Mouse (Mus musculus) left cerebral cortex, adult 11 months (tissue): ENCODE results near the gene Prf1.

Experiments
- DNase-seq: peaks from one replicate; pipeline ENCODE4 v3.0.0; 2022; ENCODE audit warnings: low spot score

Prf1 gene

DNA sequence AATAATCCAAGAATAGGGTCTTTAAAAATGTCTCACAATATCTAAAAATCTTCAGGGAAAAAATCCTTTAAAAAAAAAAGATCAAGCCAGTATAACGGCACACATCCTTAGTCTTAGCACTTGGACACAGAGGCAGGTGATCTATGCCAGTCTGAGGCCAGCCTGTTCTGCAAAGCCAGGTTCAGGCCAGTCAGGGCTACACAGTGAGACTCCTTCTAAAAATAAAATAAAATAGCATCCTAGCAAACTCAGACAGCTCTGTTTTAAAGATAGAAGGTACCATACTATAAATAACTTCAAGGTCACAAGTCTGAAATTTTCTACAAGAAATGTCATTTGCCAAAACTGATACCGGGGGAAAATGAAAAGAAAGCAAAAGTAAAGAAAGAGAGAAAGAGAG lies 7.6 kb upstream of the Prf1 start:
- DNase-seq: no peak

DNA sequence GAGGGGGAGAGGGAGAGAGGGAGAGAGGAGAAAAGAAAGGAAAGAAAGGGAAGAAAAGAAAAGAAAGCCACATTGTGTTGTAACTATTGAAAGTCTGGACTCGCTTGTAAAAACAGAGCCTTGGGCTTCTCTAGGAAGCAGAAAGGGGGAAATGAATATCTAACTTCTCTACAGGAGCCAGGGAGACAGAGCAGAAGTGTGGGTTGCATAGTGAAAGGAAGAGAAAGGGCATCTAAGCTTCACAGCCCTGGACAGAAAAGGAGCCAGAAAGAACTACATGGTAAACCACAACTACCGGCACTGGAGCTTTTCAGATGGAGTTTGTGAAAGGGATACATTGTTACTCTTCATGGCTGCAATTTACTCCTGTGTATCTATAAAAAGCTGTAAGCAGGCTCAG lies 7.2 kb upstream of the Prf1 start:
- DNase-seq: no peak

DNA sequence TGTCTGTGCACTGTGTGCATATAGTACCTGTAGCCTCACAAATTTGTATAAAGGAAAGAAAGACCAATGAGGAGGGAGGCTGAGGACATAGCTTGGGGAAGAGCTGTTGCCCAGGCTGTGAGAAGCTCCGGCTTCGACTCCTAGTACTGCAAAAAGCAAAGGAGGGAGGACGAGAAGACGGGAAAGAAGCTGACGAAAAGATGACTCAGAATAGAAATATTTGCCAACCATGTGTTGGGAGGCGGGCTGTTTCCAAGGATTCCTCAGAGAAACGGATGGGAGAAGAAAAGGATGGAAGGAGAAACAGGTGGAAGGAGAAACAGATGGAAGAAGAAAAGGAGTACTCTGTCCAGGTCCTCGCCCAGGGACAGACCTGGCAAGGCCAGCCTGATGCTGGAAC lies 3.4 kb upstream of the Prf1 start:
- DNase-seq: no peak

DNA sequence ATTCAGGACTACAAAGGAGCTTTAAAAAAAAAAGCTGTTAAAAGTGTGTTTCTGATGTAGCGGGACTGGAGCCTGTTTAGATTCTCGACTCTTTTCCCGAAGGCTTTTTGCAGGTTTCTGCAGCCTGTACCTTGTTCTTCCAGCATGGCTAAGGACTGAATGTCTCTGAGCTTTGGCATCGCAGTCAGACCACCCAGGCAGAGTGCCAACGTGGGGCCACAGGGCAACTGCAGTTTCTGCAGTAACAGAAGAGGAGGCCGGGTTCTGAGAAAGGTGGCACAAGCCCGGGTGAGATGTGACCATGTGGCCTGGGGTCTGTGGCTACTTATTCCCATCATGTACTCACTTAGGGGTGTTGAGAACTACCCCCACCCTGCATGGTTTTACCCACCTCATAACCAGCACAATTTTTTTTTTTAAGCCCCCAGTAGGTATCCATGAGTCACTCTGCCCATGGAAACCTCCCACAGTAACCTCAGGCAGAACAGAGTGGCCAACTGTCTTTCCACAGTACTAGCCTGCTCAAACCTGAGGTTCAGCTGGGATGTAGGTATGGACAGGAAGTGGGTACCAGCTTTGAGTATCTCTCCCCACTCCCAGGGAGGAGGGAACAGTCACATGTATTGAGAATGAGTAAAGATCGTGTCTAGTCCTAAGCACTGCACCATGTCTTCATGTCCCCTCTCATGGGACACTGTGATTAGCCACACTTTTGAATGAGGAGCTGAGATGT lies 754 bp upstream of the Prf1 start:
- no peak for DNase-seq

DNA sequence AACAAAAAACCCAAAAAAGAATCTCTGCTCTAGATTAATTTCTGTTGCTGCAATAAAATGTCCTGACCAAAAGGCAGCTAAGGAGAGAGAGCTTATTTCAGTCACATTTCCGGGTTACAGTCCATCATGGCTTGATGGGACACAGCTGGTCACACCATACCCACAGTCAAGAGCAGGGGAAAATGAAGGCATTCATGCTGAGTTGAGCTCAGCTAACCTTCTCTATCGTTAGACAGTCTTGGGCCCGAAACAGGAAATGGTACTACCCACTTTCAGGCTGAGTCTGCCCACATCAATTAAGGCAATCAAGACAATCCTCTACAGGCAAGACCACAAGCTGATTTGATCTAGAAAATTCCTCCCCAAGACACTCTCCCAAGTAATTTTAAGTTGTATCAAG lies 3.4 kb downstream of the Prf1 start:
- DNase-seq: no peak

DNA sequence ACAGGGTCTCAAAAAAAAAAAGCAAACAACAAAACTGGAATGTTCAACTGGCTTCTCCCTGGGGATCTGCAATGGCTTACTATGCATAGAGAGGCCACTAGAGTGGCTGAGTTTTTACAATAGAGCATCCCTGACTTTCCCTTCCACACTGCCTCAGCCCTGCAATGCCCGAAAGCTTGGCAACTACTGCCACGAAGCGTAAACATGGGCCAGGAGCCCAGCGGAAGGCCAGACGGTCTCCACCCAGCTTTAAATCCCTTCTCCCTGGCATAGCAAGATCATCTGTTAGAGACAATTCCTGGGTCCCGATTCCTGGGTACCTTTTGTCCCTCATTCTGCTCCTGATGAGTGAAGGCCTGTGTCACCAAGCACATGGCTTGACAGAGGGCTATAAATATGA lies 6.4 kb downstream of the Prf1 start:
- no peak for DNase-seq

DNA sequence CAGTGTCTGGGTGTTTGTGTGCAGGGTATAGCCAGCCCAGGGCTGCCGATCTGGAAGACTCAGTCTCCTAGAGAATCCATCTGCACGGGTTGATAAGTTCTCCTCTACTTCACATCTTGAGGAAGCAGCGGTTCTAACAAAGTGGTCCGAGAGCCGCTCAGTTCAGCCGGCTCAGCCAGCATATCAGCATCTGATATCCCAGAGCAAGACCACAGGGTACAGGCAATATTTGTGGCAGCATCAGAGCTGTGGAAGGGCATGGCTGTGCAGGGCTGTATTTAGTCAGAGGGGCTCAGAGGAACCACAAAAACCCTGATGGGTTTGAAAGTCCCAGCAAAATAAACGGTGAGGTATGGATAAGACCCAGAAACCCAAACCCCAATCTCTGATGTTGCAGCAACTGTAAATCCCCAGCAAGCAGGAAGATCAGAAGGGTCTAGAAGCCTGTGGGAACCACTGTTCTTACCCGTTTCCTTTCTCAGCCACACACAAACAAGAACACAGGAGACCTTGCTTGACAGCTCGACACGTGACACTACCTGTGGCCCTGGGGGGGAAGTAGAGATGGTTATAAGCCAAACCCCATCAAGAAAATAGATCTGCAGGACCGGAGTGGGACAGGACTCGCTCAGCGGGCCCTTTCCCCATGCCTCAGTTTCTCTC lies 8.4 kb downstream of the Prf1 start:
- no peak for DNase-seq

DNA sequence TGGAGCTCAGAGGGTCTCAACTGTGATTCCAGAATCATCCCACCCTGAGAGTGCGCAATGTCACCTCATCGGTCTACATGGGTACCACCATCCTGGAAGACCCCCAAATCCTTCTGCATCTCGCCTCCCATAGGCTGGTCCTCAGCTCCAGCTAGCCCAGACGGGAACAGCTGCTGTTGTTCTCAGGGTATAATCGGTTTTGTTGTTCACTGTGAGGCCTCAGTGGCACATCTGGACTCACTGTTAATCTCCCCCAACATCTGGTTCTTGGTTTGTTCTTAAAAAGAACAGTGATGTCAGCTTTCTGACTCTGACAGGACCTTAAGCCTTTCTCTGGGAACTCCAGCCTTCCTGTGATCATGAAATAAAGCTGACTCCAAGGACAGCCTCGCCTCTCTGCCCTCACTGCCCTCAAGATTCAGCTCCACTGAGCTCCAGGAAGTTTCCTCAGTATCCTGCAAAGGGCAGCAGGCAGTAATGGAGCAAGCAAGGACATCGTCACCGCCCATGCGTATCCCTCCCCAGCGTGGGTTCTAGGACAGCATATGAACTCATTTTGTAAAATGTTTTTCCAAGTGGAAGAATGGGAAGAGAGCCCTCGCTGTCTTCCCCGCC lies 11.2 kb downstream of the Prf1 start:
- DNase-seq: no peak

DNA sequence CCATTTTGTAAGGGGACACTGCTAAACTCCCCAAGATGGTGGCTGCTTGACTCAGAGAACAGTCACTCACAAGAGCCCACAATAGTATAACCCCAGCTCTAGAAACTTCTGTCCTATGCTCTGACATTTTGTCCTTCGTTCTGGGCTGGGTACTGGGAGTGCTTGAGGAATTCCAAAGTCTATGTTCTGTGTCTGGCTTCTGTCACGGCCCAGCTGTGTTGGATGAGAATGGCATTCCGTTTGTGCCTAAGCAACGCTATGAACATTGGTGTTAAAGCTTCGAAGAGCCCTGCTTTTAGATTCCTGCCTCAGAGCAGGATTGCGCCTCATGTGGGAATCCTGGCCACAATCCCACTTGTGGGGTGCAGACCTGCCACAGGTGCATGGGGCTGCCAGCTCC lies 14.5 kb downstream of the Prf1 start:
- DNase-seq: no peak

DNA sequence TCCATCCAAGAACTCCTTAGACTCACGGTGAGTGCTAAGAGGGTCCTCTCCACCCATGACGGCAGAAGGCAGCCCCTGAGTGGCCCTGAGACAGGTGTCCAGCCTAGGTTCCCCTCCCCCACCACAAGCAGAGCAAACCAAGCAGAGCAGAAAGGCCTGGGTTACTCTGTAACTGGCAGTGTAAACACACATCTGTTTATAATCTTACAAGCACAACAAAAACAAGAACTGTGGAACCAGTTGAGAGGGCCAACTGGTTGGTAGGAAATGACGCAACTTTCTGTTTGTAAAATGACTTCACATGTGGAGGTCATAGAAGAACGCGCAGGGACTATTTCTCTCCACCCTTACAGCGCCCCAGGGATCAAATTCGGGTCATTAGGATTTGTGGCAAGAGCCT lies 15.1 kb downstream of the Prf1 start:
- DNase-seq: no peak

DNA sequence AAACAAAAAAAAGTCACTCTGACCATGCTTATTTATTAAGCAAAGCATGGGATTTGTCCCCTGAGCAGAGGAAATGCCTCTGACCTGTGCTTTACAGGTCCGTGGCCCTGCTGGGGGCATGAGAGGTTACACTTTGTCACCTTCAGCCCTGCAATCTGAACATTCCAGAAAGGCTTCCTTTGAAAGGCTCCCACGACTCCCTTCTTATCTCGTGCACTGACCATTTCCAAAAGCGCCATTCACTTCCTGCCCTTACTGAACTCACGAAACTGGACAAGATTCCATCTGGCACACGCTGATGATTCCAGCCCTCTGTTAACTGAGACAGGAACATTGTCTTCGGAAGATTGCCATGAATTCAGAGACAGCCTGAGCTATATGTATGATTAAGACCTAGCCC lies 16.1 kb downstream of the Prf1 start:
- DNase-seq: no peak

DNA sequence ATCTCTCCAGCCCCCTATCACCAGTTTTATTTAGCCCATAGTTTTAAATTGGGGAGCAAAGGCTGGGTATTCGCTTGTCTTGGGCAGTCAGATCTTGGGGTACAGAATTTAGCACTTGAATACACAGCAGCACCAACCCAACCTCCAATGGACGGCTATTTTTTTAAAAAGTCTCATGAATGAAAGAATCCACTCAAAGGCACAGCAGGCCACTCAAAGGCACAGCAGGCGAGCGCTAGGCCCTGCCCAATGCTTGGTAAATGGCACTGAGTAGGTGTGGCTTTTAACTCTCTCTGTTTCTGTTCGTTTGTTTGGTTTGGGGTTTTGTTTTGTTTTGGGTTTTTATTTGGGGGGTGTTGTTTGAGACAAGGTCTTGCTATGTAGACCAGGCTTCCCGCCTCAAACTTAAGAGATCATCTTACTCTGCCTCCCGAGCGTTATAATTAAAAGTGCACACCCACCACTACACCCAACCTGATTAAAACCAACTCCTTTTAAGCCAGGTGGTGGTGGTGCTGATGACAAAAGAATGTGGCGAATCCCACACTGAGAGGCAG lies 17.8 kb downstream of the Prf1 start:
- no peak for DNase-seq

DNA sequence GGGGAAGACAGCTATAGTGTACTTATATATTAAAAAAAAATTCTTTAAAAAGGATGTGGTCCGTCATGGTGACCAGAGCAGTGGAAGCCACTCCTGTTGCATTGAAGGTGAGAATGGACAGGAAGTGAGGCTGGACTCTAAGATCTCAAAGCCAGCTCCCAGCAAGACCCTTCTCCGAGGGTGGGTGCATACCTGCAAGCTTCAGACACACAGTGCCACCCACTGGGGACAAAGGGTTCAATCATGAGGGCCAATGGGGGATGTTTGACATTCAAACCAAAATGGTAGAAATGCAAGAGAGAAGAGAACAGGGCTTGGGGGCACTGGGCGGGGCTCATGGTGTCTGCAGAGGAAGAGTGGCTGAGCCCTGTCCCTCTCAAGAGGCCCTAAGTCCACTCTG lies 20.9 kb downstream of the Prf1 start:
- DNase-seq: no peak

DNA sequence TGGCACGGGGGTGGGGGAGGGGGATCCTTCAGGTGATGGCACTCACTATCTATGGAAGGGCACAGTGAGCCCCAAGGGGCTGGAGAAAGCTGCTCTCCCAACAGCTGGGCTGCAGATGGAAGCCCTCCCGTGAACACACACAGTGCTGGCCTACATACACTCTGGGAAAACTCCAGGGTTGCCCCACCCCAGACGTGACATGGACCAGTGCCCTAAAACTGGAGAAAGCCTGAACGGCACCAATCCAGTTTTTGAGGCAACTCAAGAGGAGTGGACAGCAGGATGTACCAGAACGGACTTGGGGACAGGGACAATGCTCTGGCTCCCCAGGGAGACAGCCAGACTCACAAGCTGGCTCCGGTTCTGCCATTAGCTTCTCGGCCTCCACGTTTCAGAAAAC lies 27.1 kb downstream of the Prf1 start:
- DNase-seq: no peak

DNA sequence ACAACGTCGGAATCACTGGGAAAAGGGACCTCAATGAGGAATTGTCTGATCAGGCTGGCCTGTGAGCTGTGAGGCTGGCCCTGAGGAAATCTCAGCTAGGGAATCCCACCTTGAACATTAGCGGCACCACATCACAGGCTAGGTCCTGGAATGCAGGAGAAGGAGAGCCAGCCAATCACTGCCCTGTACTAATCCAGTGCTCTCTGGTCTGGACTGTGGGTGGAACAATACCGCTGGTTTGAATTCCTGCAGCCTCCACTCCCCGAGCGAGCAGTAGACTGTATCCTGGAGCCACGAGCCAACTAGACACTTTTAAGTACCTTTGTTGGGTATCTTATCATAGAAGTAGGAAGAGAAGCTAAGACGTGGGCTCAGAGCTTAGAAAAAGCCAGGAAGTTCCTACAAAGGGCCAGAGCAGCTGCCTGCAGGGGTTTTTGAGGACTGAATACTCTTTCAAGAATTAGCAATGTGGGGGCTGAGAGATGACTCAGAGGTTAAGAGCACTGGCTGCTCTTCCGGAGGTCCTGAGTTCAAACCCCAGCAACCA lies 28.2 kb downstream of the Prf1 start:
- no peak for DNase-seq

DNA sequence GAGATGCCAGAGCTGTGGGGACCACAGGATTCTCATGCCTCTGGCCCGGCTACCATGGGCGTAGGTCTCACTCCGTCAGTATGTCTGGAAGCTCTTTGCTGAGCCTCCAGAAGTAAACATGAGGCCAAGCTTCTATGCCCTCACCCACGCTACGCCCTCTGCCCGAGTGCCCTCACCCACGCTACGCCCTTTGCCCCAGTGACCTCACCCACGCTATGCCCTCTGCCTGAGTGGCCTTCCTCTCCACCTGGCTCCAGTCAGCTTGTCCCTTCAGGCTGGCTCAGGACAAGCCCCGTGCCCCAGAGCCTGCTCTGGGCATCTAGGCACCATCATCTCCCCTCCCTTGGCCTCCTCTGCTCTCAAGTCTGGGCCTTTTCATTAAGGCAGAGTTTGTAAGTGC lies 29.9 kb downstream of the Prf1 start:
- no peak for DNase-seq

DNA sequence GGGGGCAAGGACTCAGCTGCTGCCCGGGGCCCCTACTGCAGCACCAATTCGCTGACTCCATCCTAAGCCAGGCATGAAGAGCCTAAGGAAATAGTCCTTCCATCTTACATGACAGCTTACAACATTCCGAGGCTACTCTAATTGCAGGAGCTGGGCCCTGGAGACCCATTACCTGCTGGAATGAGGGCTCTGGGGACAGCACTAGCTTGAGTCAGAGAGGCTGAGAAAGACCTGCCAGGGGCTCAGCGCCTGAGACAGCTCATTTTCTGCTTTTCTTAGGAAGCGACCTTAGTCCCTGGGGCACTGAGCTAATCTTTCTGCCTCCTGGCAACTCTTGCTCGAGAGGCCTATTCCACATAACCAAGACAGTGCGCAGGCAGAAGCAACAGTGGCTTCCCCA lies 31.3 kb downstream of the Prf1 start:
- no peak for DNase-seq

DNA sequence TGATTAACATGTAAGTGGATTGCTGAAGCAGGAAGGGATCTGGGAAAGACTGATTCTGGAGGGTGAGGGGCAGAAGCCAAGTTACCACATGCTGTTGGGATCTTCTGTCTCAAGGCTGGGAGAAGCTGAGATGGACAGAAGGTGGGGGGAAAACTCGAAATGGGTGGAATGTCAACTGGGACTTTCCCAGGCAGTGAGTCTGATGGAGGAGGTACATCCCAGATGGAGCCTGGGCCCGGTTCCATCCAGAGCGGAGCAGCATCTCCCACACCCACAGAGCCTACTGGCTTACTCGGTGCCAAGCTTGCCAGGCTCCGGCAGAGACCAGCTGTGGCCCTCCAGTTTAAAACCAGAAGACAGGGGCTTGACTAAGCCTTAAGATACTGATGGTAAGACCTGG lies 33.4 kb downstream of the Prf1 start:
- peak; percentile 62 for DNase-seq

DNA sequence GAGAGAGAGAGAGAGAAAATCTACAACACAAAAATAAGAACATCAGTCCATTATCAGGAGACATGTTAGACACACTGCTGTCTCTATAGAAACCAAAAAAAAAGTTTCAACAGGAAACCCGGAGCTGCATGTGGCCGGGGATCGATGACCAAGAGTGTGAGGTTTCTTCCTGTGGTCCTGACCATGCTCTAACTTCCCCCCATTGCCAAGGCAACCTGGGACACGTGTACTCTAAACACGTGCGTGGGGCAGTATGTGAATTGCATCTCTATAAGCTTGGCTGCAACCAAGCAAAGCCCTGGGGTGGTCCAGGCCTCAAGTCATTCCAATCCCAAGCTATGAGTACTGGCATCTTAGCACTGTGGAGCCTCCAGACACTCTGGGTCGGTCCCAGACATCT lies 36.9 kb downstream of the Prf1 start:
- no peak for DNase-seq

DNA sequence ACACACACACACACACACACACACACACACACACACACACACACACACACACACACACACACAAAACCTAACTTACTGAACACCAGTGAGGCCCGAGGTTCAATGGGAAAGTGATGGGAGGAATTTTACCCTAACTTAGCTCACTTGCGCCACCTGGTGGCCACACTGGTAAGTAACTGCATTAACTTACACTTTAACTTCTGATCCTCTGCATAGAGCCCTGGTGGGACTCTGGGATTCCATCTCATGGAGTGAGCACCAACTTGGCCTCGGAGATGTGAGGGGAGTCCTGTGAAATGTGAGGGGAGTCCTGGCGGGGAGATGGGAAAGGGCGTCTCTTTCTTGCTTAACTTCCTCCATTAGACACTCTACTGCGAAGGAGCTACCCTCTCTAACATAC lies 38.5 kb downstream of the Prf1 start:
- peak; percentile 34 for DNase-seq

DNA sequence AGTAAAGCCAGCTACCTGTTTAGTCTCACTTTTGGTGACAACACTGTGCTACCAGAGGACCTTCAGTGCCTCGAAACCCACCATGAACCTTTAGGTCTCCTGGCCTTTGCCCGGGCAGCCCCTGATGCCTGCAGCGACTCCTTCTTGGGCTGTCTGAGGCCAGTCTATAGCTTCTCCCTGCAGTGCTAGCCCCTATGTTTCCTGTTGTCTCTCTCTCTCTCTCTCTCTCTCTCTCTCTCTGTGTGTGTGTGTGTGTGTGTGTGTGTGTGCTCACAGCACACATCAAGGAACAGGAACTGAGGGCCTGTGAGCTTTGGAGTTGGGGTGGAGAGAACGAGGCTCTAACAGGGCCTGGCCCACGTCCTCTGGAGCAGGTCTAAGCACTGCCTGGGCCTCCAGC lies 39.0 kb downstream of the Prf1 start:
- no peak for DNase-seq

DNA sequence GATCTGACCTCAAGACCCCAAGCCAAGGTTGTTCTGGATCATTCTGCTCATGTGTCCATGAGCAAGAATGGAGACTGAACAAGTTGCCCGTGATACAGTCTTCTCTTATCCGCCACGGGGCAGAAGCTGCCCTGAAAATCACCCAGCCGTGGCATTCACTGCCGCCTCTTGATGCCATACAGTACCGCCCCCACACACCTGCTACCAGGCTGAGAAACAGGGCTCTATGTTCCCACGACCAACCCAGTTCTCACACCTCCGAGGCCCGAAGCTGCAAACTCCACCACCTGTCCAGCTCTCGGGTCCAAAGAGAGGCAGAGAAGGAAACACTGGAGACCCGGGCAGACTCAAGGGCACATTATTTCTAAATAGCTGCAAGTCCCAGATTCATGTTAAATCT lies 40.0 kb downstream of the Prf1 start:
- DNase-seq: no peak

DNA sequence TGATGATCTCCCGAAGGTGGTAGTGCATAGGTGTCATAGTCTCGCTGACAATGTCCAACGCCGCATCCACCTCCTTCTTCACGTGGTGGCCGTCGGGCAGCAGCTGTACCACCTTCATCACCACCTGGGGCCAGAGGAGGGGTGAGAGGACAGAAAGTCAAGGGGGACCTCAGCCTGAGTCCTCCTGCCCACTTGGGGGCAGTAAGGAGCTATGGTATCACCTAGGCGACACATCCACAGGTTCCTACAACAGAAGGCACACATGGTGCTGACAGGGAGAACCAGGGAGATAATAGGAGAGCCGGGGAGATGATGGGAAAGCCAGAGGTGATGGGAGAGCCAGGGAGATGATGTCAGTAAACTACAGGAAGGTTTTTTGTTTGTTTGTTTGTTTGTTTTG lies 41.6 kb downstream of the Prf1 start:
- DNase-seq: no peak
